Mouse (Mus musculus) cerebral cortex, adult 2 months (tissue): ENCODE measurements around the gene Prl3d1.

Experiments used
- WGBS: fragments of 180-500 bp; shearing (Covaris S2); methylation state at CpG from one replicate; pipeline ENCODE4 v1.1.7; 2018; 5-methylcytosine and 5-hydroxymethylcytosine counted together

Gene Prl3d1

GRCm38 (mm10) chr13:27093890-27094289, at the start of gene Prl3d1:
Gene Prl3d1 (plus strand): TSS chr13:27094190.
- 95% methylated on average over 5 of the region's 5 CpGs for WGBS

GRCm38 (mm10) chr13:27057270-27057669, 36.7 kb upstream of the Prl3d1 start, which contains the start of gene Prl:
Gene Prl (plus strand): TSS chr13:27057570.
- 91% methylated on average over 1 of the region's 1 CpGs for WGBS

GRCm38 (mm10) chr13:27059177-27059576, 34.8 kb upstream of the Prl3d1 start:
- 60% methylated on average over 7 of the region's 7 CpGs for WGBS

GRCm38 (mm10) chr13:27121398-27121797, 27.4 kb downstream of the Prl3d1 start, which contains the start of gene Prl3d2:
Gene Prl3d2 (plus strand): TSS chr13:27121698.
- WGBS, result 95% methylated on average over 4 of the region's 4 CpGs

- WGBS, result 70% methylated on average over 1 of the region's 1 CpGs
Measured at GRCm38 (mm10) chr13:27148264-27148663, 54.3 kb downstream of the Prl3d1 start.
